Mouse (Mus musculus) cerebellum, postnatal 14 days (tissue): ENCODE measurements around the gene Abcd3.

Experiments
- DNase-seq, 2 experiments: peaks; one replicate each; pipeline ENCODE4 v3.0.0; 2021; ENCODE audit warnings: mixed read lengths in 2 of 2

Abcd3 gene

DNA sequence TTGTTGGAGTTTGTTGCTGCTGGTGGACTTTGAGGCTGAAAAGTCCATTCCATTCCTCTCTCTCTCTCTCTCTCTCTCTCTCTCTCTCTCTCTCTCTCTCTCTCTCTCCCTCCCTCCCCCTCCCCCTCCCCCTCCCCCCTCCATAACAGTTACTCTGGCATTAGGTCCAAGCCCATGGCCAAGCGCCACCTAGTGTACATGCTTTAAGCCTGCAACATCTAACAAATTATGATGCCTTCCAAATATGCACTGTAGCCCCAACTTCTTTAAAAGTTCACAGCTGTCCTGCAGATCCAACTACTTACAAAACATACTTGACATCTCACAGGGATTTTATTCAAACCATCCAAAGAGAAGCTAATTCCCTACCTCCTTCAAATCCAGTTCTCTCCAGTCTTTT, 77.6 kb downstream of the Abcd3 start:
- peak; percentile 48 to 74 for DNase-seq

DNA sequence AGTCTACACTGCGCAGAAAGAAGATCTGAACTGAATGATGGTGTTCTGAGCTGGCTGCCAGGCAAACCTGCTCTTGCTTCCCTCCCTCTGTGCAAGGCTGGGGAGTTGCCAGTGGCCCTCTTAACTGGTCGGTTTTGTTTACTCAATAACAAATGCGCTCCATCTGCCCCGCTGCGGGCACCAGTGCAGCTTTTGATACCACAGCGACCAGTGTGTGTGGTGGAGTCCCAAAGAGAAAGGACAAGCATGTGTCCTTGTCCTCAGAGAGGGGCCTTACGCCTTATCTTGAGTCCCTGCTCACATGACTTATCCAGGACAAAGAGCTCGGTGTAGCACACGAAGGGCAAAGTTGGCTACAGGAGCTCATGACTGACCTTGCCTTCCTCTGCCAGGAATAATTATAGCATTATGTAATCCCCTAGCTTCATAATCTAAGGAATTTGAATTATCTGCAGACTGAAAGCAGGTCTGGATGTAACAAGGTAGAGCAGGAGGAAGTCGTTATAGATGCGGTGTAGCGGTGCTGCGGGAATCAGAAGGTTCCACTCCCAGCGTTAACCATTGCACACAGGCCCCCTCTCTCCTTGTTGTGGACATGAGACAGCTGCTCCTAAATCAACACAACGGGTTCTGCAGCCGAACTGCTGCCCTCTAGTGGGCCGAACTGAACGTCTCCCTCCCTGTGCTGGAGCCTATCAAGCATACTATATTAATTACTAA, 78.9 kb downstream of the Abcd3 start:
- peak; percentile 92 to 93 for DNase-seq

DNA sequence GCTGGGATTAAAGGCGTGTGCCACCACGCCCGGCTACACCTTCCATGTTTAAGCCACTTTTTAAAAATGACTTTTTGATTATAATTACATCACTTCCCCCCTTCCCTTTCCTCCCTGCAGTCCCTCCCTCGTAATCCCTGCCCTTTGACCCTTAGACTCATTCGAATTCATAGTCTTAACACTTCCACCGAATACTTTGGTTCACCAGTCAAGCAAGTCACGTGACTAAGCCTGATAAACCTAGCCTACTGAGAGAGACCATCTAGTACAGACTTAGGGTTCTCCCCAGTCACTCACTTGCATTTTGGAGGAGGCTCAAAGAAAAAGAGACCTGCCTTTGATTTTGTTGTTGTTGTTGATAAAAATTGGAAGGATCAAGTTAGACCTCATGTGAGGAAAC, 79.6 kb downstream of the Abcd3 start:
- no peak for DNase-seq

DNA sequence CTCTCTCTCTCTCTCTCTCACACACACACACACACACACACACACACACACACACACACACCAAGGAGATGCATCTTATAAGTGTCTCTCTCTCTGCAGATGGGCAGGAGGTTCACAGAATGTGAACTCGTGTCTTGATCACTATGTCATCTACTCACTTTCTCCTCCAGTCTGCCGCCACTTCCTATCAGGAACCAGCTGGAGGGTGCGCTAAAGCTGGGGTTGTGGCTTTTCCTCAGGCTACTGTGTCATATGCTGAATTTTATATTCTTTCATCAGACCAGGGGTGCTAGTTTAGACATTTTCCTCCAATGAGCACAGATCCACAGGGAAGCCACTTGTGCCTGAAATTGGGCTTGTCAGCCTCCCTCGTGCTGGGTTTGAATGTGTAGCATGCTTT, 85.4 kb downstream of the Abcd3 start:
- DNase-seq, result no peak

DNA sequence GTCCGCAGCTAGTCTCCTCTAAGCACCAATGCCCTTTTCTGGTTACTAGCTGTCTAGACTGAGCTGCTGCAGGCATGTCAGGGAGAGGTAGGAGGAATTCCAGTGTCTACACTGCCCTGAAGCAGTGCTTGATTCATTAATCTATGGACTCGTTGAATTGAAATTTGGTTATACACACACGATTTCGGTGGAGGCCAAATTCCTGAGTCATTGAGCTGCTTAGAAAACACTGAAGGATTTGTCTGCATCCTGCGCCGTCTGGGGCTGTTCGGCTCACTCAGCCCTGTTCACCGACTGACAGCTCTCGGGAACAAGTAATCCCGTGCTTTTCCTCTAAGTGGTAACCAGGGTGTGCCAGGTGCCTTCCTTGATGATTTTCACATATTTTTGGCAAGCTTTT, 89.5 kb downstream of the Abcd3 start:
- DNase-seq, result no peak

DNA sequence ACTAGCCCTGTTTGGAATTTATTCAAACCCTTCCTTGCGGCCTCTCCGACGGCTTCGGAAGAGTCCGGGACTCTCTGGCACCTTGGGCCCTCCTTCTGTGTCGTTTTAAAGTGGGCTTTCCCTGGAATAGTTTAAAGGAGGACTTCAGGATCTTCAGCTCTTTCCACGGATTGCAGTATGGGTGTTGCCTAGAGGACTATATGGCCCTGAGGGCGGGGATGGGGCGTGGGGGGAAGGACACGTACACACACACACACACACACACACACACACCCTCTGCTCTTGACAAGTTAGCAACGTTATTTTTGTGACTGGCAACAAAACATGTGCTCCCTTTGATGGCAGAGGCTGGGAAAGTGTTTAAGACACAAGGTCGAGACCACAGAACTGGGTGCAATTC, 90.5 kb downstream of the Abcd3 start:
- DNase-seq, result no peak

DNA sequence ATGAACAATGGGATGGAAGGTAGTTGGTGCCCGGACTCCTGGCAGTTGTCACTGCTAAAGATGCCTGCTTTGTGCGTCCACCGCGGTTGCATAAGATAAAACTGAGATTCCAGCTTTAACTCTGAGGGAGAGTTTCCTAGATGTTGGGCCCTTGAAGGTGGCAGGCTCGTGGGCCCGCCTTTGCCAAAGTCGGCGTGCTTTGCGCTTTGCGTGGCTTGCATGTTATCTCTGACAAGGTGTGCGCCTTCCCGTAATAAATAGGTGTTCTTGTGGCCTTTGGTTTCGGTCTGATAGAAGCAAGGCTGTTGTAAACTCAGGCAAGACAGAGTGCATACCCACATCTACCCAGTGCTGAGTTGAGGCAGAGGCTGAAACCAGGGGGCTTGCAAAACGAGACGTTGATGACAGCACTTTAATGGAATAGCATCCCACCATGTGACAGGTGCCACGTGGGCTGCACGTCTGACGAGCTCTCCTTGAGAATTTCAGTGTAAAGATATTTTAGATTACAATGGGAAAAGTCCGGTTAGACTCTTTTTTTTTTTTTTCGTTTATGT, 91.1 kb downstream of the Abcd3 start:
- peak in 1 of 2 experiments; percentile 22 for DNase-seq

DNA sequence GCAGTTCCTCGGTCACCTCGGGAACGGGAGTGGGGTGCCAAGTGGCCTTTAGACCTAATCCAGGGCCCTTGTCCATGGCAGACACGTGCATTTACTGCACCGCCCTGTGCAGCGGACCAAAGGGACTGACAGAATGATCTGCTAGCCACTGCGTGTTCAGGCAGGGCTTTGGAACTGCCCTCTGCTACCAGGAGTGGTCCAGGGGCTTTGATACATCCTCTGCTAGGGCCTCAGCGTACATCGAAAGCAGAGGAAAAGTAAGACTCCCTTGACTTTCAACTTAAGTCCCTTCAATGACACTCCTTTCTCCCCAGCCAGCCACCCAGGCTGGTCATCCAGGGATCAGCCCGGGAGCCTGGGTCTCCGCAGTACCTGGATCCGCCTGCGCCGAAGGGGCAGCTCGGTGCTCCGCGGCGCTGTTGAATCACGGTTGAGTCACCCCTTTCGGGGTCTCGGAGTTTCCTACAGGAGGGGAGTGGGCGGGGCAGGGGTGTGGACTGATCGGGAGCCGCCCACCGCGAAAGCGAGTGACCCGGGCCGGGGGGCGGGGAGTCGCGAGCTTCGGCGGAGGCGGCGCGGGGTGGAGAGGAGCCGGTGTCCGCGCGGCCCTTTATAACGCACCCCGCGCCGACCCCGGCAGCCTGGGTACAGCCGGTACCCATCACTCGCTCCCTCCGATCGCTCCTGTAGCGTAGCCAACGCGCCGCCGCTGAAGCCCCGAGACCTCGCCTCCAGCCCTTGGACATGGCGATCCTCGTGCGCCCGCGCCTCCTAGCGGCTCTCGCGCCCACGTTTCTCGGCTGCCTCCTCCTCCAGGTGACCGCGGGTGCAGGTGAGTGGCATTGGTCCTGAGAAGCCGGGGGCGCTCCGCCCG, 91.9 kb downstream of the Abcd3 start, which contains the start of gene F3:
F3 (plus strand) TSS at position 567 of the 874 bp plus-strand sequence.
- DNase-seq, result peak; percentile 90

DNA sequence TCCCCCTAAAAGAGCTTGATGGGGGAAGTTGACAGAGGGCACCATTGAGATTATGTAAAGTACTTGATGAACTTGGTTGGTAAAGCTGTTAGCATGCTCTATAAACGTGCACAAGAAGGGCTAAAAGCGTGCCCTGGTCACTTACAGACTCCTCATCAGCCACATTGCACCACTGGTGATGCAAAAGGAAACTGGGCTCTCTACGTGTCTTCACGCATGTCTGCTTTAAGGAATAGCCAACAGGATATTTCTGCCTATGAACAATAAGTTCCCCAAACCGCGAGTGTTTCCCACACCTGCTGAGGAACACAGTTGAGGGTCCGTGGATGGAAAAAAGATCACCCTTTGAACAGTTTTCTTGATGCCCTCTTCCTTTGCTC, 93.4 kb downstream of the Abcd3 start:
- no peak for DNase-seq

DNA sequence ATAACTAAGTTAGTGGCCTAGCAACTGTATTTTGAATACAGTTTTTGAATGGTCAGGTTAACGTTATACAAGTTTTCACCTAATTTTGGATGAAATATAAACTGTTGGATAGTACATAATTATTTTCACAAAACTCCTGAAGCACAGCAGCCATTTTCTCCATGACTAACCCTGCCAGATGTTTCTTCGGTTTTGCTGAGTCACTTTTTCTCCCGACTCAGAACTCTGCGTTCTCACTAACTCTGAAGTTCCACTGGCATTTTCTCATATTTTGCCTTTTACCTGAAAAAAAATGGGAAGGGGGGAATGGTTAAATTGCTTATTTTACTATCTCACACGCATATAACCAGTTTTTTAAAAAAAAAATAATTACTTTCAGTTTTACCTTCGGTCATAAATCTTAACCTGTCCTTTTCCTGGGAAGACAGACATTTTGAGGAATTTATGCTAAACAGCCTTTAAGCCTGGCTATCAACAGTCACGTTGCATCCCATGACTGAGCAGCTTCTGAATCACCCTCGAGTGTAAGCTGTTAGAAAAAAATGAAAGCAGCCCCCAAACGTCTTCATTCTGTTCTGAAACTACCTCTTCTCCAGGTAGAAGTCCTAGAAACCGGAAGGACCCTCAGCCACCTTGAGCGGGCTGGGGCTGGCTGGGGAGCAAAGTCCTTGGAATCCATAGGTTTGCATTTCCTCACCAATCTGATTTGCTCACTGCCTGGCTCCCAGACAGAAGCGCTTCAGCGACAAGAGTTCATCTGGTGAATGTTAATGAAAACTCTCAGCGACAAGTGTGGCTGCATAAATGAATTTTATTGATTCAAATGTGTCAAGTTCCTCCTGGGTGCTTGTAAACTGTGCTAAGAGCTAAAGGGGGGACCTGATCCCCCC, 94.1 kb downstream of the Abcd3 start:
- no peak for DNase-seq

DNA sequence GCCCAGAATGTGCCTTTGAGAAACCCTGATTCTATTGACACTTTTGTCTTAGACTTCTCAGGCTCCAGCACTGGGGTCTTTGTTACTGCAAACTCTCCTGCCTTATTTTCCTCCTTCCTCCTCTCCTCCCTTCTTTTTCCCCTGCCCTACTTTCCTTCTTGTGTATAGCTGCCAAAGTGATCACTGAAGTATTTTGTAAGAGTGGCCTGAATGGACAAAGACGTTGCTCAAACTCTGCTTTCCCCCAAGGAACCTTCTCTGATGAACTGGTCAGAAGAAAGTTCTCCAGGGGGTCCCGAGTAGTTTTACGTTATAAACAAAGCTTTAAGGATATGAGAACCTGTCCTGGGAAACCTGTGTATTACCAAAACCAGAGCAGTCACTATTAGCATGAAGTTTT, 95.4 kb downstream of the Abcd3 start:
- no peak for DNase-seq

DNA sequence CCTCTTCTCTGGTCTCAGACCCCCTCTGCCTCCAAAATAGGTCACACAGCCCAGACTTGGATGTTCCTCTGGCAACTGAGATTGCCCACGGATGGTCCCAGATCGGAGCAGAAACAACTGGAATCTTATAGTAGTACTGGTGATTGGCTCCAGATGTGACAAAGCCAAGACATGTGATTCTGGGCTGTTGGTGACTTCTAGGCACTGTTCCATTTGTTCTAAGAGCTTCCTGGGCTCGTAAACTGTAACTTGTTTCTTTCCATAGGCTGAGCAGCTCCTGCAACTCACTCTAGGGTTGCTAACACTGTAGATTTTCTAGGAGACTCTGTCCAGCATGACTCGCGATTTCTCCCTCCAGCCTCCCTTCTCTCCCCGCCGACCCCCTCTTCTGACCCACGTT, 96.4 kb downstream of the Abcd3 start:
- no peak for DNase-seq

DNA sequence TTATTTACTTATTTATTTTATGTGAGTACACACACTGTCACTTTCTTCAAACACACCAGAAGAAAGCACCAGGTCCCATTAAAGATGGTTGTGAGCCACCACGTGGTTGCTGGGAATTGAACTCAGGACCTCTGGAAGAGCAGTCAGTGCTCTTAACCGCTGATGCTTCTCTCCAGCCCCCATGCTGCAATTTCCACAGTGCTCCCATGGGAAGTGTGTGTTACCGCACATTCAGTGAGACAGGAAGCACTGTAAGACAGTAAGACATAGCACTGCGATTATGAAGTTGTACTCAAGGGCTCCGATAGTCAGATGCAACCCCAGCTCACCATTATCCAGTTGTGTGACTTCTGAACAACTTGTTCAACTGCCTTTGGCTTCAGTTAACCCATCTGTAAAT, 98.6 kb downstream of the Abcd3 start:
- DNase-seq, result no peak

DNA sequence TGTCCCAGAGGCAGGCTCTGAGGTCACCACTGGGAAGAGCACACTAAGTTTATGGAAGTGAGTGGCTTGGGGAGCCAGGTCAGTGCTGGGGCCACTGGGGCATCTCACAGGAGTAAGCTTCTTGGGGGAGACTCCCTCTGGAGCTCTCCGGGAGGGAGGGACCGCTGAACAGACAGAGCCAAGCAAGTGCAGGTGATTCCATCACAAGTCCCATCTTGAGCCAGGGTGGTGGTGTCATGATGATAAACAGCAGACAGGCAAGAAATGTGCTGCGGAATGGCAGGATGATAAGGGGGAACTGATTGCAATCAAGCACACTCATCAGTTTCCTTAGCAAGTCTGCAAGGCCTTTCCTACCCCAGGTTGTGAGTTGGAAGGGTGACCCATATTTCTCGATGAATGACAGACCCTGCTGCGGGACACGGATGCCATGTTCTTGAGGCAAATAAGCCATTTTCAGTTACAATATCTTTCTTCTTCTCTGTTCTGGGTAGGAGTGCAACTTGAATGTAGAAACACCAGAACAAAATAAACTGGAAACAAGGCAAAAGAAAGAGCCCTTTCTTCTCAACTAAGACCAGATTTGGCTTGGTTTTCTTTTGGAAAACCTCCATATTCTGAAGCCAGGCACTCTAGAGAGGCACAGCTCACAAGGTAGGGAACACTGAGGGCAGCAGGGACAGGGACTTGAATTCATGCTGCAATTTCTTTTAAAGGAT, 99.2 kb downstream of the Abcd3 start:
- no peak for DNase-seq

DNA sequence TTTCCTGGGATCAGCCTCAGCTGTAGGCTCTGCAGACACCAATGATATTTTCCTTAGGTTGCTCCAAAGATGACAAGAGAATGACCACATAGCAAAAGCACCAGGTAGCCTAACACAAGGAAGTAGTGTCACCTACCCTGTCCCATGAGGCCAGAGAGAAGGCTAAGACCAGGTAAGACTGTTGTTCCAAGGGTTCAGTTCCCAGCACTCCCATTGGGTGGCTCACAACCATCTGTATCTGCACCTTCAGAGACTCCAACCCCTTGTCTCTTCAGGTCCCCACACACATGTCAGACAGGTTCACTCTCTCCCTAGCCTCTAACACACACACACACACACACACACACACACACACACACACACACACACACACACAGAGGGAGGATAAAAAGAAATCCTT, 99.8 kb downstream of the Abcd3 start:
- DNase-seq, result no peak

DNA sequence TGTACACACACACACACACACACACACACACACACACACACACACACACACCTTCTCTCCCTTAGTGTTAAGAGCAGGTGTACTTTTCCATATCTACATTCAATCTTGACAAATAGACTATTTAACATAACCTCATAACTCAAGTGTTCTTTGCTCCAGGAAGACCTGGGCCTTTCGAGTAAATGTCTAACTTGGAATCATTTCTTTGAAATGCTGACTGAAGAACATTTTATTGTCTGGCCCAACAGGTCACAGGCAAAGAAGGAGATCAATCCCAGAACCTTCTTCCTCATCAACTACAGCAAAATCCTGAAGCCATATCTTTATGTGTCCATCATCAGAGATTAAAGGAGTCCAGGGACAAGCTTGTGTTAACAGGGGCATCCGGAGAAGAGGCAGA, 100.6 kb downstream of the Abcd3 start:
- no peak for DNase-seq

DNA sequence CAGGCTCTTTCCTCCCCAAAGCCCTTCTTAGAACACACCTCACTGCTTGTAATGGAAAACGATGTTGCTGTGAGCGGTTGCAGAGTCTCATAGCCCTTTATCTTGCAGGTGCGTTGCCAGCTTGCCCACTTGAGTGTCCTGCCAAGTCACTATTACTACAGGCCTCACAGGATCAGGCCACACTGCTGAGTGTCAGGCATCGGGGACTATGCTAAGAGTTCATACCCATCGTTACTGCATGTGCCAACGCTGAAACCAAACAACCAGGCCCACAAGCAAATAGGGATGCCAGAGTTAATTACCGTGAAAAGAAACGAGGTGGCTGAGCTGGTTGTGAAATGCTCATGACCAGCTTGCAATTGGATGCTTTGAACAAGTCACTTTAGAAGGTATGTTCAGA, 101.3 kb downstream of the Abcd3 start:
- DNase-seq, result no peak

DNA sequence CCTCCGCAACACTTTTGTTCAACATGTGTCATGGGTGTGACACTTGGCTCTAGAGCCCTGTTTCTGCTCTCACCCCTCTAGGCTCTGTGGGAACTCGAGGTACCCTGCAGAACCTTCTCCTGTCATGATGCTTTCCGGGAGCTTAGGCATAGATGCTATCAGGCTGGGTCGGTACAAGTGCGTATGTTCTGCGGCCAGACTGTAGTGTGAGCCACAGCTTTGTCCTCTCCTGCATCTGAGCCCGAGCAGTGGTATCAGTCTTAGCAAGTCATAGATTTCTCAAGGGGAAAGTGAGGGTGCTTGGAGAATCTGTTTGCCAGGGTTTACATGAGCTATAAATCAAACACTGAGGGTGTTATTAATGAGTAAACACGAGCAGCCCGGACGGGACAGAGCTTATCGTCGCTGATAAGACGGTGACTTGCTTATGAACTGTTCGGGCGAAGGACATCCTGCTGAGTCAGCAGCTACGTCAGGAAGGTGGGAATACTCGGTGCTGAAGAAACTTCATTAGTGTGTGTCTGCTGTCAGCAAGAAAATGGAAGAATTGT, 101.9 kb downstream of the Abcd3 start:
- no peak for DNase-seq

DNA sequence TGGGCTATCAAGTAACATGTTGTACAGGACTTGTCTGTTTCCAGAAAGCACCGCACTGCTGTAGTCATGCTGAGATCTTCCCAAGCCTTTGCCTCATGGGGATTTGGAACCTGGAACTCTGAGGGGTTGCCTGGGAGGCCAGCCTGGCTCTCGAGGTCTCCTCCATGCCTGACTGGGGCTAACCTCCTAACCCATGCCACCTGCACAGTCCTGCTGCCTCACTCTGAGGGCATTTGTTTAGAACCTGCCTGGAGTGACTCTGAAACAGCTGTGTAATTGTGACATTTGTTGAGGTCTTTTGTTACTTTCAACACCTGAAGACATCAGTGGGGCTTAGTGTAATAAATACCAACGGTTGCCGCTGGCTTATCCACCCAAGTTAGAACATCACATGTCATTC, 102.9 kb downstream of the Abcd3 start:
- DNase-seq, result no peak

DNA sequence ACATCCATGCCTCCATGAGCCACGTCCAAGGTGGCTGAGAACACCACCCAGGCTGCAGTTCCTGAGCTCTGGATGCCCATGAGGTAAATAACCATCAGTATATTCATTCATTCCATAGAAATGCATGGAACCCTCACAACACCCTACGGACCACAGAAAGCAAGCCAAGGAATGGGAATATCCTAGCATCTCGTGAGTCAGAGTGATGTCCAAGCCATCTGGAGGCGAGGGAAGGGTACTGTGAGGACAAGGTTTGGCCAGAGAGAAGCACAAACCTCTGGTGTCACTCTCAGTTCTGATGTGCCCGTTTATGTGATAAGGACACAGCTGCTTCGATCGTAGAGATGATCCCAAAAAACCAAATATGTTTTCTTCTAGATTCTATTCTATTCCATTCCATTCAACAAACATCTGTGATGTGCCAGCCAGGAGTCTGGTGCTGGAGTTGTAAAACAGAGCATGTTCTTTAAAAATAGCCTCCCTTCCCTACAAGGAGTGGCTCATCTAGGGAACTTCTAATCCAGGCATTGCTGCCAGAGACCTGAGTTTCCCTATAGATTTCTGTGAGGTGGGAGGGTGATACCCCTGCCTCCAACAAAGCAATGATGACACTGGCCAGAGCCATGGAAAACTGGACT, 104.1 kb downstream of the Abcd3 start:
- no peak for DNase-seq
